Mouse (Mus musculus) megakaryocyte-erythroid progenitor cell, adult 5-6 weeks (primary cell): ENCODE measurements around the gene Ugt1a7c. TPM values are rescaled to one million over a fixed set of nuclear protein-coding genes. Genes with fewer than 3 reads are reported as not detected.
"Not testable (repeated sequence)": the region's sequence is repeated elsewhere in the genome, so short reads cannot be mapped to it uniquely, and the experiment has no call there.

Experiments used
- ATAC-seq: replicated peaks from 2 replicates; pipeline ENCODE4 v1.8.0; 2016; ENCODE audit warnings: mild to moderate bottlenecking, inconsistent platforms; ENCODE audit not compliant: severe bottlenecking, poor library complexity, low FRiP score, low TSS enrichment
- total RNA-seq, 2 experiments: library from RNA; stranded (forward) in 1 of 2; stranded (reverse) in 1 of 2; fragments of 200-1000, 215-1000 nt in 1 of 2; fragments of >200 nt in 1 of 2; fragmentation: Nextera tagmentation in 1 of 2; gene quantifications; 2 replicates each; pipeline ENCODE4 v1.2.3; 2014 to 2017

Gene Ugt1a7c
- total RNA-seq, 2 experiments from 2014 or later: 0.11 to 0.61 TPM

- no peak for ATAC-seq
These were observed 122.7 kb downstream of the Ugt1a7c start for GRCm38 (mm10) chr1:88217576-88217975.

- ATAC-seq: no peak
These were observed 123.2 kb downstream of the Ugt1a7c start for GRCm38 (mm10) chr1:88218051-88218450.

GRCm38 (mm10) chr1:88218591-88218990 is 123.7 kb downstream of the Ugt1a7c start:
- no peak for ATAC-seq

- ATAC-seq: no peak
These were observed 124.2 kb downstream of the Ugt1a7c start for GRCm38 (mm10) chr1:88219054-88219453.

- ATAC-seq: no peak
These were observed 125.5 kb downstream of the Ugt1a7c start for GRCm38 (mm10) chr1:88220336-88220735.

GRCm38 (mm10) chr1:88222216-88222615 is 127.4 kb downstream of the Ugt1a7c start:
- no peak for ATAC-seq

GRCm38 (mm10) chr1:88223011-88223515 is 128.2 kb downstream of the Ugt1a7c start:
- ATAC-seq: not testable (repeated sequence)

- no peak for ATAC-seq
These were observed 128.7 kb downstream of the Ugt1a7c start for GRCm38 (mm10) chr1:88223591-88223990.

GRCm38 (mm10) chr1:88224029-88224776 is 129.3 kb downstream of the Ugt1a7c start:
- ATAC-seq: no peak

- not testable (repeated sequence) for ATAC-seq
These were observed 130.4 kb downstream of the Ugt1a7c start for GRCm38 (mm10) chr1:88225301-88225700.

- ATAC-seq: no peak
These were observed 130.9 kb downstream of the Ugt1a7c start for GRCm38 (mm10) chr1:88225741-88226140.

GRCm38 (mm10) chr1:88226670-88227379 is 132.0 kb downstream of the Ugt1a7c start, which contains the start of gene Mroh2a:
Mroh2a (plus strand) TSS chr1:88226986.
- ATAC-seq: no peak

GRCm38 (mm10) chr1:88227482-88227881 is 132.6 kb downstream of the Ugt1a7c start:
- no peak for ATAC-seq

GRCm38 (mm10) chr1:88228121-88228520 is 133.3 kb downstream of the Ugt1a7c start:
- ATAC-seq: no peak

GRCm38 (mm10) chr1:88229566-88229965 is 134.7 kb downstream of the Ugt1a7c start:
- ATAC-seq: no peak

- ATAC-seq: no peak
These were observed 135.1 kb downstream of the Ugt1a7c start for GRCm38 (mm10) chr1:88229986-88230385.

- no peak for ATAC-seq
These were observed 135.6 kb downstream of the Ugt1a7c start for GRCm38 (mm10) chr1:88230421-88230820.

GRCm38 (mm10) chr1:88230981-88231802 is 136.3 kb downstream of the Ugt1a7c start:
- ATAC-seq: no peak

- ATAC-seq: no peak
These were observed 137.1 kb downstream of the Ugt1a7c start for GRCm38 (mm10) chr1:88231803-88232499.
